Mouse (Mus musculus) spleen, adult 2 months (tissue): ENCODE measurements around the gene Sema6d.

Experiments
- CTCF ChIP-seq: fragments of 200-500 bp; IDR thresholded peaks from 2 replicates; pipeline ENCODE4 v1.5.1; 2011; ENCODE audit warnings: mild to moderate bottlenecking, inconsistent platforms; ENCODE audit not compliant: insufficient read depth, insufficient read length, insufficient replicate concordance; ENCODE audit errors: extremely low read depth
- POLR2A ChIP-seq: fragments of 200-500 bp; IDR thresholded peaks from 2 replicates; pipeline ENCODE4 v1.6.1; 2011; ENCODE audit warnings: low read depth, low read length, inconsistent platforms

- TF ChIP-seq CTCF (no peak), POLR2A (no peak)
These were observed 55.8 kb downstream of the Sema6d start for GRCm38 (mm10) chr2:124145528-124145927.
